ENCODE assay signal across 30 mouse cellular contexts in genomic region chr4:88893201-88893754, GRCm38 (mm10). TPM values are rescaled to one million over a fixed set of nuclear protein-coding genes. Genes with fewer than 3 reads are reported as not detected.
"Had no signal": no experiment of that assay in that cellular context is flagged by ENCODE, and none has a peak within 500 bp of the region (broad histone marks: within the 10 kb centered on the region; RNA-seq: fewer than 3 reads in every experiment).

No protein-coding gene starts in this region.

- H3K4me2 ChIP-seq: limb, embryonic 13.5 days; liver, embryonic 11.5 days; liver, embryonic 15.5 days; midbrain, embryonic 11.5 days had no signal

- H3K9ac ChIP-seq: limb, embryonic 13.5 days; liver, embryonic 15.5 days had no signal

- H3K27ac ChIP-seq: kidney, postnatal 0 days; layer of hippocampus, adult 2 months; limb, embryonic 10.5 days; limb, embryonic 13.5 days; liver, embryonic 15.5 days had no signal

- H3K27me3 ChIP-seq: limb, embryonic 13.5 days; liver, embryonic 15.5 days had no signal

- H3K9me3 ChIP-seq: limb, embryonic 10.5 days; limb, embryonic 13.5 days; liver, embryonic 15.5 days had no signal

- H3K4me1 ChIP-seq: limb, embryonic 10.5 days; limb, embryonic 13.5 days; liver, embryonic 15.5 days had no signal

- H3K36me3 ChIP-seq: limb, embryonic 10.5 days; limb, embryonic 13.5 days; liver, embryonic 15.5 days had no signal

- DNase-seq: kidney, adult 18-20 months; kidney, adult 9 months; kidney, postnatal 25 days; layer of hippocampus, adult 9-11 months; lung, adult 2 months; lung, postnatal 14 days; lung, postnatal 4 days; midbrain, embryonic 14.5 days; thymus, postnatal 25 days had no signal

- H3K4me3 ChIP-seq: layer of hippocampus, adult 2 months; limb, embryonic 10.5 days; limb, embryonic 13.5 days; liver, embryonic 15.5 days had no signal

RNA-seq across cellular contexts. Expression of gene Ifne, which starts 13.3 kb away (rescaled TPM):
- total RNA-seq: layer of hippocampus, adult 2 months; layer of hippocampus, postnatal 25 days; left cerebral cortex, adult 18-20 months; left cerebral cortex, postnatal 25 days; megakaryocyte progenitor cell, adult 5-6 weeks; megakaryocyte-erythroid progenitor cell, adult 5-6 weeks; midbrain, postnatal 0 days had no signal
- polyA plus RNA-seq: kidney, postnatal 0 days; large intestine, adult 2 months; limb, embryonic 10.5 days; limb, embryonic 13.5 days; liver, embryonic 11.5 days; liver, embryonic 15.5 days; lung, adult 2 months; lung, embryonic 16.5 days; midbrain, embryonic 11.5 days; midbrain, embryonic 14.5 days; midbrain, postnatal 0 days; neural tube, embryonic 11.5 days; neural tube, embryonic 14.5 days; spleen, adult 2 months; stomach, embryonic 14.5 days; thymus, postnatal 0 days had no signal

RNA-seq across cellular contexts. Expression of gene Ifna1, which starts 43.4 kb away (rescaled TPM):
- total RNA-seq: layer of hippocampus, adult 2 months; layer of hippocampus, postnatal 25 days; left cerebral cortex, adult 18-20 months; left cerebral cortex, postnatal 25 days; megakaryocyte progenitor cell, adult 5-6 weeks; megakaryocyte-erythroid progenitor cell, adult 5-6 weeks; midbrain, postnatal 0 days had no signal
- polyA plus RNA-seq: kidney, postnatal 0 days; large intestine, adult 2 months; limb, embryonic 10.5 days; limb, embryonic 13.5 days; liver, embryonic 11.5 days; liver, embryonic 15.5 days; lung, adult 2 months; lung, embryonic 16.5 days; midbrain, embryonic 11.5 days; midbrain, embryonic 14.5 days; midbrain, postnatal 0 days; neural tube, embryonic 11.5 days; neural tube, embryonic 14.5 days; small intestine, adult 2 months; spleen, adult 2 months; stomach, embryonic 14.5 days; thymus, postnatal 0 days had no signal

RNA-seq across cellular contexts. Expression of gene Ifna4, which starts 51.6 kb away (rescaled TPM):
- total RNA-seq: layer of hippocampus, adult 2 months; layer of hippocampus, postnatal 25 days; left cerebral cortex, adult 18-20 months; left cerebral cortex, postnatal 25 days; megakaryocyte progenitor cell, adult 5-6 weeks; megakaryocyte-erythroid progenitor cell, adult 5-6 weeks; midbrain, postnatal 0 days had no signal
- polyA plus RNA-seq: kidney, postnatal 0 days; large intestine, adult 2 months; limb, embryonic 10.5 days; limb, embryonic 13.5 days; liver, embryonic 11.5 days; liver, embryonic 15.5 days; lung, adult 2 months; lung, embryonic 16.5 days; midbrain, embryonic 11.5 days; midbrain, embryonic 14.5 days; midbrain, postnatal 0 days; neural tube, embryonic 11.5 days; neural tube, embryonic 14.5 days; small intestine, adult 2 months; spleen, adult 2 months; stomach, embryonic 14.5 days; thymus, postnatal 0 days had no signal

RNA-seq across cellular contexts. Expression of gene Ifna5, which starts 58.0 kb away (rescaled TPM):
- total RNA-seq: layer of hippocampus, adult 2 months; layer of hippocampus, postnatal 25 days; left cerebral cortex, adult 18-20 months; left cerebral cortex, postnatal 25 days; megakaryocyte progenitor cell, adult 5-6 weeks; megakaryocyte-erythroid progenitor cell, adult 5-6 weeks; midbrain, postnatal 0 days had no signal
- polyA plus RNA-seq: kidney, postnatal 0 days; large intestine, adult 2 months; limb, embryonic 10.5 days; limb, embryonic 13.5 days; liver, embryonic 11.5 days; liver, embryonic 15.5 days; lung, adult 2 months; lung, embryonic 16.5 days; midbrain, embryonic 11.5 days; midbrain, embryonic 14.5 days; midbrain, postnatal 0 days; neural tube, embryonic 11.5 days; neural tube, embryonic 14.5 days; small intestine, adult 2 months; spleen, adult 2 months; stomach, embryonic 14.5 days; thymus, postnatal 0 days had no signal
